Mouse (Mus musculus) hindbrain, embryonic 15.5 days (tissue): Measurements from ENCODE around the gene BC004004. TPM values are rescaled to one million over a fixed set of nuclear protein-coding genes. Genes with fewer than 3 reads are reported as not detected.

Source experiments
- ATAC-seq: fragments of 200-750 bp; cut with Nextera tagmentation; 2 replicates; pipeline ENCODE4 v1.8.0; 2017; ENCODE audit warnings: low read depth, moderate number of reproducible peaks, moderate TSS enrichment; ENCODE audit not compliant: low FRiP score
- H3K27ac ChIP-seq: fragments of 300-500 bp; sonication (generic); replicated peaks from 2 replicates; pipeline ENCODE4 v1.5.1; 2015; ENCODE audit warnings: mild to moderate bottlenecking, inconsistent platforms
- H3K27me3 ChIP-seq: fragments of 300-500 bp; sonication (generic); 2 replicates; pipeline ENCODE4 v1.6.1; 2015; ENCODE audit warnings: control low read depth, inconsistent platforms
- H3K36me3 ChIP-seq: fragments of 300-500 bp; sonication (generic); 2 replicates; pipeline ENCODE4 v1.6.1; 2015; ENCODE audit warnings: control low read depth, inconsistent platforms
- H3K4me1 ChIP-seq: fragments of 300-500 bp; sonication (generic); replicated peaks from 2 replicates; pipeline ENCODE4 v1.6.1; 2015; ENCODE audit warnings: control low read depth, inconsistent platforms
- H3K4me2 ChIP-seq: fragments of 300-500 bp; sonication (generic); 2 replicates; pipeline ENCODE4 v1.6.1; 2015; ENCODE audit warnings: moderate library complexity, mild to moderate bottlenecking, inconsistent platforms
- H3K4me3 ChIP-seq: fragments of 300-500 bp; sonication (generic); 2 replicates; pipeline ENCODE4 v1.5.1; 2015; ENCODE audit warnings: mild to moderate bottlenecking, inconsistent platforms
- H3K9ac ChIP-seq: fragments of 300-500 bp; sonication (generic); 2 replicates; pipeline ENCODE4 v1.6.1; 2015; ENCODE audit warnings: inconsistent platforms
- H3K9me3 ChIP-seq: fragments of 300-500 bp; sonication (generic); 2 replicates; pipeline ENCODE4 v1.6.1; 2016; ENCODE audit warnings: control low read depth, inconsistent platforms
- WGBS: fragments of 180-500 bp; shearing (Covaris S2); methylation state at CpG from one replicate; pipeline ENCODE4 v1.1.7; 2015; 5-methylcytosine and 5-hydroxymethylcytosine counted together
- polyA plus RNA-seq: library from polyadenylated mRNA; unstranded; fragments of >200 nt; fragmentation: Nextera tagmentation; extraction: Ambion mirVana; gene quantifications from 2 replicates; pipeline ENCODE4 v1.2.1, GENCODE M21; 2015

Gene BC004004
- 112 and 121 TPM in 2 replicates for polyA plus RNA-seq

DNA sequence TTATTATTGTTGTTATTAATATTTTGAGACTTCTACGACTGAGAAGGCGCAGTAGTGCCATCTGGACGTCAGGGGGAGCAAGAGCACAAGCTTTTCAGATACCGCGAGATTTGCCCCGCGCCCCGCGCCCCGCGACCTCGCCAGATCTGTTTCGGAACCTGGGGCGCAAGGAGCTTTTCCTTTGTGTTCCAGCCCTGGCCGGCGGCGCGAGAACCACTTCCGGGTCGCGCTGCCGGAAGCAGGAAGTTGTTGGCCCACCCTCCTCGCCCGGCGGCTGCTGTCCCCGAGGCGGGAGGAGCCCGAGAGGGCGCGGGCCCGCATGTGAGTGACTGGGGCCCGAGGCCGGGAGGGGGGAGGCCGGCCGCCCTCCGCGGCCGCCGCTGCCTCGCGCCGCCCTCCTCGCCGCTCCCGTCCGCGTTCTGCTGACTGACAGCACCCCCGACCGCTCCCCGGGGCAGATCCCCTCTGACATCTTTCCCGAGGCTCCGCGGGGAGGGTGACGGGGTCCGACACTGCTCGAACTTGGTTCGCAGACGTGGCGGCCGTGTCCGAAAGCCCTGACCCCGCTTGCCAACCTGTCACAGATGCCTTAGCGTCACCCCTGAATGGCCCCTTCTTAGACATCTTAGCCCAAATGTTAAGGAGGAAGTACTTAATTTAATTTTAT lies at the start of gene BC004004:
Gene BC004004, plus strand, starts transcription at position 107 of the 667 bp plus-strand sequence.
- H3K27me3 ChIP-seq, result no peaks in the 10 kb centered on the region
- H3K9me3 ChIP-seq, result no peaks in the 10 kb centered on the region
- no peaks in the 10 kb centered on the region for H3K36me3 ChIP-seq
- WGBS, result under 1% methylated on average over 58 of the region's 63 CpGs
- peak within 1 kb of the TSS; percentile 70 for H3K4me3 ChIP-seq
- peak within 1 kb of the TSS; percentile 86 for H3K27ac ChIP-seq
- peak within 1 kb of the TSS; percentile 66 for H3K4me2 ChIP-seq
- H3K4me1 ChIP-seq, result peaks cover 30% of the 10 kb centered on the region
- peak; percentile 90 for ATAC-seq
- peak within 1 kb of the TSS; percentile 77 for H3K9ac ChIP-seq

DNA sequence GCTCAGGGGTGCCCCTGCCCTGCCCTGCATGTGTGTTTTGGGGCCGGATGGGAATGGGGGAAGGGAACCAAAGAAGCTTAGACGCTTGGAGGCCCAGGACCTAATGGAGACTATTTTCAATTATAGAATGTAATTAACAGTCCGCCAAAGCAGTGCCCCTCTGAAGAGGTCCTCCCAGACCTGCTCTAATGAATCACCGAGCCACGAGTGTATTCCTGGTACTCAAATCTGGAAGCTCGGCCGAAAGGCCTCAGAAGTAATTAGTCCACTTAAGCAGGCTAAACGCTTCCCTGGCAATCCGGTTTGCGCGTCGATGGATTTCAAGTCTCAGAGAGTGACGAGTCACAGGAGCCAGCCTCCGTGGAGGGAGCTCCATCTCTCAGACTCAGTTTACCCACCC lies 48.0 kb upstream of the BC004004 start:
- Histone ChIP-seq H3K9ac (no peak overlapping the region), H3K27ac (no peak overlapping the region), H3K4me3 (no peak overlapping the region), H3K27me3 (no peaks in the 10 kb centered on the region), H3K9me3 (no peaks in the 10 kb centered on the region), H3K36me3 (no peaks in the 10 kb centered on the region), H3K4me1 (peaks cover 12% of the 10 kb centered on the region; the same call in 1 of the 2 replicates), H3K4me2 (no peak overlapping the region)
- ATAC-seq, result 0 out of 2 replicates have a peak, but pooled peaks have one; percentile 19
- WGBS, result 47% methylated on average over 14 of the region's 14 CpGs

DNA sequence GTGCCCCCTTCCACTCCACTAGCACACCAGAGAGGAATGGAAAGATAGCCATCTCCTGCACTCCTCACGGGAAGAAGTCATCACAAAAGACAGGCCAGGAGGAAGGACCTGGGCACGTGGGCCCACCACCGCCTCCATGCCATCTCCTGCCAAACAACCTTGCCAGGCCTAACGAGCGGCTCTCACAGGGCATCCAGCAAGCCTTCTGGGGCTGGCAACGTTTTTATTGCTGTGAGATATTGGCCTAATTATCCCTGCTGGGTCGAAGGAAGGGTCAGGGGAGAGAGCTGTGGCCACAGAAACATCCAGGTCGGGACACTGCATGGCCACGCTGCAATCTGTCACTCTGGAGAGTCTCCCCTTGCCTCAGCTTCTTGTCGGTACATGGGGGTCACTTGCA lies 37.5 kb upstream of the BC004004 start:
- peaks cover 9% of the 10 kb centered on the region; the same call in 1 of the 2 replicates for H3K27me3 ChIP-seq
- no peaks in the 10 kb centered on the region for H3K36me3 ChIP-seq
- H3K9ac ChIP-seq, result no peak overlapping the region
- no peaks in the 10 kb centered on the region for H3K9me3 ChIP-seq
- no peak overlapping the region for H3K4me2 ChIP-seq
- 0 out of 2 replicates have a peak, but pooled peaks cover 2% of the 10 kb centered on the region for H3K4me1 ChIP-seq
- H3K27ac ChIP-seq, result no peak overlapping the region
- H3K4me3 ChIP-seq, result no peak overlapping the region
- WGBS, result 80% methylated on average over 10 of the region's 10 CpGs
- no peak for ATAC-seq

DNA sequence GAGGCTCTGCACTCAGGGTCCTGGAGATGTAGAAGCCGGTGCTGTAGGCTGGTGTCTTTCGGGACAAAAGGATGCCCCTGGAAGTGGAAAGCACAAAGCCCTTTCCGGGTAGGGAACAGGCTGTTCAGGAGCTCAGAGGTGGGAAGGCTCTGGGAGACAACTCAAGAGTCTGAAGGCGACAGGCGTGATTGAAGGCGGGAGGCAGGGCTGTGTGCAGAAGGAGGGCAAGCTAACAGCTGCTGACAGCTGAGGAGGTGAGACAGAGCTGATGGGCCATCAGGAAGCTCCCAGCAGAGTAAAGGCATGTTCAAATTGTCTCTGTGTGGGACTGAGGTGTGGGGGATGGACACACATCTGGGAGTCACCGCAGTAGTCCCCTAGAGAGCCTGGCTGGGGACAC lies 32.5 kb upstream of the BC004004 start:
- no peaks in the 10 kb centered on the region for H3K9me3 ChIP-seq
- ATAC-seq, result no peak
- H3K9ac ChIP-seq, result no peak overlapping the region
- H3K27me3 ChIP-seq, result peaks cover 16% of the 10 kb centered on the region; the same call in 1 of the 2 replicates
- peak overlapping the region; percentile 98 for H3K4me2 ChIP-seq
- H3K4me1 ChIP-seq, result peaks cover 32% of the 10 kb centered on the region
- H3K27ac ChIP-seq, result no peak overlapping the region
- WGBS, result 69% methylated on average over 7 of the region's 7 CpGs
- H3K36me3 ChIP-seq, result no peaks in the 10 kb centered on the region
- peak overlapping the region; percentile 67; the same call in 1 of the 2 replicates for H3K4me3 ChIP-seq

DNA sequence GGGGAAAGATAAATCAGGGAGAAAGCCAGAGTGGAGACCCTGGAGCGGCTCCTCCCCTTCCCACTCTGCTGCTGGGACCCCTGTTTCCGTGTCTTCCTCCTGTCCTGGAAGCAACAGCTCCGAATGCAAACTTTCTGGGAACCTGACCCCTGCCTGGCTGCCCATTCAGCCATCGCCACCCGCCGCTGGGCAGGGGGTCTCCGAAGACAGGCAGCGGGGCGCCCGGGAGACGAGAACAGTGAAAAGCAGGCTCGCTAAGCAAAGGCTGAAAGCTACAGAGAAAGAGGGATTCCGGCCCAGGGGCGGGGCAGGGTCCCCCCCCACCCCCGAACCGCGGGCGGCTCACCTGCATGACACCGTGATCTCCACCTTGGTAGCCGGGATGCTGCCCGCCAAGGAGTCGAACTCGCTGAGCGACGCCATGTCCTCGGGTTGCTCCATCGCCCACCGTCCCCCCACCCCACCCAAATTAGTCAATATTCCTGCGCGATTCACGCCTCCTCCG lies 31.3 kb upstream of the BC004004 start:
- Histone ChIP-seq H3K27ac (peak overlapping the region; percentile 20; the same call in 1 of the 2 replicates), H3K4me2 (peak overlapping the region; percentile 98), H3K4me1 (peaks cover 32% of the 10 kb centered on the region), H3K27me3 (peaks cover 16% of the 10 kb centered on the region; the same call in 1 of the 2 replicates), H3K9me3 (no peaks in the 10 kb centered on the region), H3K36me3 (no peaks in the 10 kb centered on the region), H3K9ac (peak overlapping the region; percentile 68), H3K4me3 (peak overlapping the region; percentile 67)
- WGBS, result under 1% methylated on average over 32 of the region's 32 CpGs
- ATAC-seq, result no peak; the same call in 1 of the 2 replicates

DNA sequence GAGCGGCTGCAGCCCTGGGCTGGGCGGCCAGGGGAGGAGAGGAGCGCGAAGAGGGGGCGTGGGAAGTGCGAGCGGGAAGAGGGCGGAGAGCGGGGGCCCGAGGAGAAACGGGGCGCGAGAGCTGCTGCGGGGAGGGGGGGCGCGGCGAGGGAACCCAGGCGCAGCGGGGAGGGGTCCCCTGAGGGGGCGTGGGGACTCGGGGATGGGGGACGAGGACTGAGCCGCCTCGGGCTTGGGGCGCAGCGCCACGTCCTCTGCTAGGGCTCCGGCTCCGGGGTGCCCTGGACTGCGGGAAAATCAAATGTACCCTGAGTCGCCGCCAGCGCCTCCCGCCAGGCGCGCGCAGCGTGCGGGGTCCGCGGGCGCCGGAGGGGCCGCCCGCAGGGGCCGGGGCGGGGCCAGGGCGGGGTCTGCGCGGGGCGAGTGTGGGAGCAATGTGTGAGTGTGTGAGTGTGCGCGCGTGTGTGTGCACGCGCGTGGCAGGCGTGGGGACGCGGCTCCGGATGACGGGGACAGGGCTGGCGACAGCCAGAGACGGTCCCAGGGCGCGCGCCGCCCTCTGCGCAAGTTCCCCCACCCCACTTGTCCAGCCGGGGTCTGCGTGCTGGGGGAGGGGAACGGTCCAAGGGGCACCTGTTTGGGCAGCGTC lies 30.7 kb upstream of the BC004004 start, which contains the start of gene Cpne5:
Gene Cpne5, minus strand, starts transcription at position 396 of the 649 bp plus-strand sequence.
- Histone ChIP-seq H3K4me3 (peak within 1 kb of the TSS; percentile 67), H3K4me2 (peak within 1 kb of the TSS; percentile 98), H3K27ac (peak within 1 kb of the TSS; percentile 29; the same call in 1 of the 2 replicates), H3K9ac (peak within 1 kb of the TSS; percentile 68), H3K36me3 (no peaks in the 10 kb centered on the region), H3K9me3 (no peaks in the 10 kb centered on the region), H3K4me1 (peaks cover 34% of the 10 kb centered on the region), H3K27me3 (peaks cover 16% of the 10 kb centered on the region; the same call in 1 of the 2 replicates)
- peak; percentile 72 for ATAC-seq
- 0% methylated on average over 45 of the region's 73 CpGs for WGBS

DNA sequence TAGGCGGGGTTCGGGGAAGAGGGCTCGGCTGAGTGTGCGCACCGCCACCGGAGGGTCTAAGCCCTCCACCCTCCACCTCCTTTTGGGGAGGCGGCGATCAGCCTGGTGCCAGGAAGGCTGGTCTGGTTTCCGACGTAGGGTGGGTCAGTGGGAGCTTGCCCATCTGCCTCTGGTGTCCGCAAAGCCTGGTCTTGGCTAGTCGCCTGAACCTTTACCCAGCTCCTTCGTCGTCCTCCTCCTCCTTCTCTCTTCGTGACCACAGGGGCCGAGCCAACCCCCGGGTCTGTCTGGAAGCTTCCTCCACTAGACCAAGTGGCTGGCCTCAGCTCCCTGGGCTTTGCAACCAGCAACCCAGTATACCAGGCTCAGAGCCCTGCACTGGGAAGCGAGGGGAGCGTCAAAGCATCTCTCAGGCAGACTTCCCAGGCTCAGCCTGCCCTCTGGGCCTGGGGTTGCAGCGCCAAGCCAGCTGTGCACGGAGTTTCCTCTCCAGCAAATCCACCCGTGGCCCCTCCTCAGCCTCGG lies 30.1 kb upstream of the BC004004 start:
- Histone ChIP-seq H3K9ac (peak overlapping the region; percentile 68), H3K4me2 (peak overlapping the region; percentile 98), H3K27me3 (peaks cover 16% of the 10 kb centered on the region; the same call in 1 of the 2 replicates), H3K9me3 (no peaks in the 10 kb centered on the region), H3K36me3 (no peaks in the 10 kb centered on the region), H3K4me3 (peak overlapping the region; percentile 67), H3K4me1 (peaks cover 37% of the 10 kb centered on the region), H3K27ac (0 out of 2 replicates have a peak overlapping the region, but pooled peaks have one; percentile 29)
- 2% methylated on average over 23 of the region's 23 CpGs for WGBS
- peak; percentile 38 for ATAC-seq

DNA sequence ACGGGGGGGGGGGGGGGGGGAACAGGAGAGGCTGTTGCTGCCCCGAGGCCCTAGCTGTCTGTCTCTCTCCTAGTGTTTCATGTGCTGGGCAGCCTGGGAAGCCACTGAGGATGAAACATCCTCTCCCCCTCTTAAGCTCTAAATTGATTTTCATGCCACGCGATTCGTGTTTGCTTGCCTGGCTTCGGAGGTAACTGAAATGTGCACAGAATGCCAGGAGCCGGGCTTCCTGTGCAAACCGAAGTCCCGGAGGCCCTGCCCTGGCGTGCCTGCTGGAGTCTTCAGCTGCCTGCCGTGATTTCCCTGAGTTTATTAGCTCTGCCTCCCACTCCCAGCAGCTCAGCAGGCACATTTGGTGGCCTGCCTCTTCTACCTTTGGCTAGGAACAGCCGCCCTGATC lies 23.7 kb upstream of the BC004004 start:
- no peaks in the 10 kb centered on the region for H3K27me3 ChIP-seq
- 0 out of 2 replicates have a peak overlapping the region, but pooled peaks have one; percentile 15 for H3K9ac ChIP-seq
- no peak overlapping the region for H3K4me3 ChIP-seq
- WGBS, result 18% methylated on average over 11 of the region's 12 CpGs
- no peak for ATAC-seq
- no peaks in the 10 kb centered on the region for H3K36me3 ChIP-seq
- peaks cover 29% of the 10 kb centered on the region for H3K4me1 ChIP-seq
- H3K9me3 ChIP-seq, result no peaks in the 10 kb centered on the region
- H3K4me2 ChIP-seq, result no peak overlapping the region
- no peak overlapping the region; the same call in 1 of the 2 replicates for H3K27ac ChIP-seq

DNA sequence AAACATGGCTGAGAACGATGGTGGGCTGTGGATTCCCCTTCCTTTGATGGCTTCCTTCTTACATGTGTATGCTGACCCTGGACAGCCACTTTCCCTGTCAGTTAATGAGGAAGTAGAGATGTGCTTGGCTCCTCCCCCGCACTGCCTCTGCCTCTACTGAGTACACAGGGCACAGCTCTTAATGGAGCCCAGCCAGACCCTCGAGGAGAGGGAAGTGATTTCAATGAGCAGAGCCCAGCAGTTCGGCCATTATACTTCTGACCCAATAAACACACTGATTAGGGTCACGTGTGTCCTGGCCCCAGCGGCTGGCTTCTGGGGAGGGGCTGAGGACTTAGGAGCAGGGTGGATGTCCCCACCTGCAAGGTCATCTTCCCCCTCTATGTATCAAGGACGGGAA lies 22.9 kb upstream of the BC004004 start:
- H3K27ac ChIP-seq, result no peak overlapping the region
- no peak overlapping the region for H3K4me3 ChIP-seq
- no peaks in the 10 kb centered on the region for H3K36me3 ChIP-seq
- peaks cover 29% of the 10 kb centered on the region for H3K4me1 ChIP-seq
- no peak overlapping the region for H3K4me2 ChIP-seq
- 42% methylated on average over 7 of the region's 7 CpGs for WGBS
- no peaks in the 10 kb centered on the region for H3K27me3 ChIP-seq
- no peaks in the 10 kb centered on the region for H3K9me3 ChIP-seq
- ATAC-seq, result no peak
- no peak overlapping the region for H3K9ac ChIP-seq

DNA sequence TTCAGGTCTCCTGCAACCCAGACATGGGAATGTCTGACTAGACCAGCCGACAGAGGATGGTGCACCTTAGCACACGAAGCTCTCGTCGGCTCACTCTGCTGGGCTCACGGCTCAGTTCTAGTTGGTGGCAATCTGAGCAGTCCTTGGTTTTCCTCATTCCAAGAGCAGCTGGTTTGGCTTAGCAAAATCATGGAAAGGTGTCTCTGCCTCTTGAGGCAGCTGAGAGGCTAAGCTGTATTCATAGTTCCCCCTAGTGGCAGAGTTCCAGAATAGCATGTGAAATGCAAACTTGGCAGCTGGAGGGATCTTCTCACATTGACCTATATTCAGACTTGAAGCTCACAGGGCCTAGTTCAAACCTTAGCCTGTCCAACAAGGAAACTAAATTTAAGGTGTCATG lies 22.0 kb upstream of the BC004004 start:
- Histone ChIP-seq H3K36me3 (no peaks in the 10 kb centered on the region), H3K9me3 (no peaks in the 10 kb centered on the region), H3K4me2 (no peak overlapping the region), H3K4me1 (peaks cover 32% of the 10 kb centered on the region), H3K4me3 (no peak overlapping the region), H3K27ac (peak overlapping the region; percentile 23; the same call in 1 of the 2 replicates), H3K9ac (no peak overlapping the region), H3K27me3 (no peaks in the 10 kb centered on the region)
- WGBS, result 24% methylated on average over 5 of the region's 5 CpGs
- peak; percentile 53; the same call in 1 of the 2 replicates for ATAC-seq

DNA sequence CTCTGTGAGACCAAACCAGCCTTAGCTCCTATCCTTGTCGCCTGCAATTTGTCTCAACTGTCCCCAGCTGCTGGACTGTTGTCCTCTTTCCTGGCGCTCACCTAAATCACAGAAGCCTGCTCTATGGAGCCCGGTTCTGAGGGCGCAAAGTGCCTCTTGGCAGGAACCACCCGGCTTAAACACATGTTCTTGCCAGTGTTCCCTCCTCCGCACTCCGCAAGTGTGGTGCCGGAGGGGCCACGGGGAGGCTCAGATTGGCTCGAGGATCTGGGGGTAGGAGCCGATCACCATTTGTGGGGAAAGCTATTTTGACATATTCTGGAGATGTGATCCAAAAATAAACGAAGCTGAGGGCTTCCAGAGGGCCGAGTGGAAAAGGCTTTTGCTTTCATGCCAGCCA lies 20.7 kb upstream of the BC004004 start:
- H3K4me1 ChIP-seq, result peaks cover 36% of the 10 kb centered on the region
- no peak overlapping the region for H3K9ac ChIP-seq
- no peak for ATAC-seq
- no peak overlapping the region for H3K4me3 ChIP-seq
- 83% methylated on average over 13 of the region's 13 CpGs for WGBS
- no peak overlapping the region for H3K4me2 ChIP-seq
- no peaks in the 10 kb centered on the region for H3K27me3 ChIP-seq
- H3K36me3 ChIP-seq, result no peaks in the 10 kb centered on the region
- H3K27ac ChIP-seq, result no peak overlapping the region
- no peaks in the 10 kb centered on the region for H3K9me3 ChIP-seq
